Mouse (Mus musculus) cortical plate, adult 2 months (tissue): ENCODE data around the gene Pafah1b2. TPM values are rescaled to one million over a fixed set of nuclear protein-coding genes. Genes with fewer than 3 reads are reported as not detected.

Experiments used
- H3K27ac ChIP-seq: fragments of 200-500 bp; 2 replicates; pipeline ENCODE4 v1.5.1; 2012; ENCODE audit warnings: low read length, control low read depth, inconsistent platforms; ENCODE audit not compliant: insufficient read depth
- H3K4me1 ChIP-seq: fragments of 200-500 bp; 2 replicates; pipeline ENCODE4 v1.6.1; 2011; ENCODE audit warnings: low read length; ENCODE audit not compliant: control insufficient read depth, insufficient read depth
- H3K4me3 ChIP-seq: fragments of 200-500 bp; 2 replicates; pipeline ENCODE4 v1.5.1; 2011; ENCODE audit warnings: mild to moderate bottlenecking, low read length, control low read depth; ENCODE audit not compliant: insufficient read depth
- CTCF ChIP-seq: fragments of 200-500 bp; IDR thresholded peaks from 2 replicates; pipeline ENCODE4 v1.5.1; 2011; ENCODE audit warnings: mild to moderate bottlenecking, control low read depth, low read length; ENCODE audit not compliant: insufficient read depth; ENCODE audit errors: extremely low read depth
- POLR2A ChIP-seq: fragments of 200-500 bp; IDR thresholded peaks from 2 replicates; pipeline ENCODE4 v1.6.1; 2011; ENCODE audit warnings: mild to moderate bottlenecking, low read length, control low read depth; ENCODE audit not compliant: insufficient read depth; ENCODE audit errors: extremely low read depth
- polyA plus RNA-seq: library from polyadenylated mRNA; depleted of rRNA; stranded (reverse); fragments of >200 nt; gene quantifications from 2 replicates; pipeline ENCODE4 v1.2.3, GENCODE M21; 2012

Gene Pafah1b2
- polyA plus RNA-seq, 1 experiment, result 92.6 TPM

DNA sequence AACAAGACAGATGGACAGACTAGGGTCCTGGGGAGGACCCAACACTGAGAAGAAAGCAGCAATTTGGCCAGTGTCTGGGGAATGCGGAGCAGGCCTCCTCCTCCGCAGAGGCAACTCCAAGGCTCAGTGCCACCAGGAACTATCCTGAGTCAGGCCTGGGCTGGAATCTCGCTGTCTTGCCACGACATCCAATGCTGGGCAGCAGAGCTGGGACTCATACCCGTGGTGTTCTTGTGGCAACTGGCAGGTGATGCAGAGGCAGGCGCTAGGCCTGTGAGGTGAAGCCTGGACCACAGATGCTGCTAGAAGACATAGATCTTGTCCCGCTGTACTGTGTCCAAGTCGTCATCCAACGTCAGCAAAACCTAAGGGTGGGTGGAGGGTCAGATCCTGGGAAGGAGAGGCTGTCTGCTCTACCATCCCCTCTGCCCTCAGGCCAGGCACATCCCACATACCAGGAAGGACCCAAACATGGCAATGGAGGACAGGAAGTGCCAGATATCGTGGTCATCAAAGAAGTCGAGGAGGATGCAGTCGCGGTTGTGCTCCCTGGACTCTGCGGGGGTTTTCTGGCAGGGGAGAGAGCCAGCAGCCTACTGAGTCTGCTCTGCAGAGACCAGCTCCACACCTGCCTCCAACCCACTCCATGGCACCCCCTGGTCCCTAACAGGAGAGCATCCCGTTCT, 73.4 kb downstream of the Pafah1b2 start:
- no peak for TF ChIP-seq CTCF
- TF ChIP-seq POLR2A, result no peak
- H3K4me1 ChIP-seq, result no peaks in the 10 kb centered on the region; the same call in 1 of the 2 replicates
- no peak overlapping the region for H3K27ac ChIP-seq
- H3K4me3 ChIP-seq, result no peak overlapping the region

DNA sequence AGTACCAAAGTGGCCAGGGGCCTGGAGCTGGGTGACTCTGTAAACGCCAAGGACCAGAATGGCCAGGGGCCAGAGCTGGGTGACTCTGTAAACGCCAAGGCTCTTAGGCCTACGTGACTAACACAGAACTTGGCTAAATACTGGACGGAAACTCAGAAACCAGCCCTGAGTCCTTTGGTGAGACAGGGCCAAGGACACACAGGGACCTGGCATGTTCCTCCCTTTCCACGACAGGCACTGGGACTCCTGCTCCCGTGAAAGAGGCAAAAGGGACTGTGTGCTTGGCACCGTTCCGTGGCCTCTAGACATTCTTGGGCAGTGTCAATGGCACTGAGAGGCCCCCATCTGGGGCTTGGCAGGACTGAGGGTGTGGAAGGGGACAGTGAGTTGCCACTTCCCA, 74.4 kb downstream of the Pafah1b2 start:
- Histone ChIP-seq H3K4me1 (no peaks in the 10 kb centered on the region; the same call in 1 of the 2 replicates), H3K4me3 (no peak overlapping the region), H3K27ac (no peak overlapping the region)
- TF ChIP-seq POLR2A, result no peak
- TF ChIP-seq CTCF, result no peak

DNA sequence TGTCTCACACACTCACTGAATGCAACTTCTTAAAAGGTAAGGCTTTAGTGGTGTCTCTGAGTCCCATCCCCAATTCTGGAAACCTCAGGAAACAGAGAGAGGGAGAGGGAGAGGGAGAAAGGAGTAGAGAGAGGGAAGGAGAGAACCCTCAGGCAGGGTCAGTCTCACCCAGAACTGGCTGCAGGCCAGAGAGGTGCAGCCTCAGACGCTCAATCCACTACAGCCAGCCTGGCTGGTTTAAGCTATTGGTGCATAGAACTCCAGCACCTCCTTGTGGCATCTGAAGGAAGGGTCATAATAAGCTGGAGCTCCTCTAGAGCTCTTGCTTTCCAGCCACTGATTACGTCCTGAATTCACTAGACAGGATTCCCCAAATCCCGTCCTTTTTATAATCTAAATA, 75.6 kb downstream of the Pafah1b2 start:
- Histone ChIP-seq H3K4me3 (no peak overlapping the region), H3K27ac (no peak overlapping the region), H3K4me1 (peaks cover 3% of the 10 kb centered on the region)
- TF ChIP-seq CTCF (peak; percentile 73), POLR2A (no peak)

DNA sequence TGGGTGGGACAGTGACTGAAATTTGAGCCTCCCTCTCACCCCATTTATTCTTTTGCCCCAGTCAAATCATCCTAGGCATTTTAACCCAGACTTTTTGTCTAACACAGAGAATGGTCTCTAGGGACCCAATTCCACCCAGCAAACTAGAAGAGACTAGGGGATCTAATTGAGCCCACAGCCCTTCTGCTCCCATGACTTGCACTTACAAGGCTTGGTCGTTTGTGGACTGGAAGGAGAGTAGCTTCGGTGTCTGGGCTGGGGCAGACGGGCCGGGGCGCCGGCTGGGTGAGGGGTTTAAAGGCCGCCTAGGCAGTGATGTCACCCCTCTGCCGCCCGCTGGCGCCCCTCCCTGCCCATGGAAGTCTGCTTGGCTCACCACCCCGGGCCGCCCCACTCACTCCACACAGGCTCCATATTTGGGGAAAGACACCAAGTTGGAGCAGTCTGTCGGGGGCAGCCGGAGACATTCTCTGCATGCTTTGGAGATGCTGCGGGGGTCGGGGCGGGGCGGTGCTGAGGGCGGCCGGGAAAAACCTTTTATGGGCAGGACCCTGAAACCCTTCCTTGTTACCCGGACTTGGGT, 76.8 kb downstream of the Pafah1b2 start, which contains the start of gene Tagln:
Gene Tagln (minus strand): TSS at position 431 of the 583 bp plus-strand sequence.
- TF ChIP-seq CTCF (no peak), POLR2A (no peak)
- peaks cover 3% of the 10 kb centered on the region for H3K4me1 ChIP-seq
- H3K27ac ChIP-seq, result no peak within 1 kb of the TSS
- H3K4me3 ChIP-seq, result no peak within 1 kb of the TSS

DNA sequence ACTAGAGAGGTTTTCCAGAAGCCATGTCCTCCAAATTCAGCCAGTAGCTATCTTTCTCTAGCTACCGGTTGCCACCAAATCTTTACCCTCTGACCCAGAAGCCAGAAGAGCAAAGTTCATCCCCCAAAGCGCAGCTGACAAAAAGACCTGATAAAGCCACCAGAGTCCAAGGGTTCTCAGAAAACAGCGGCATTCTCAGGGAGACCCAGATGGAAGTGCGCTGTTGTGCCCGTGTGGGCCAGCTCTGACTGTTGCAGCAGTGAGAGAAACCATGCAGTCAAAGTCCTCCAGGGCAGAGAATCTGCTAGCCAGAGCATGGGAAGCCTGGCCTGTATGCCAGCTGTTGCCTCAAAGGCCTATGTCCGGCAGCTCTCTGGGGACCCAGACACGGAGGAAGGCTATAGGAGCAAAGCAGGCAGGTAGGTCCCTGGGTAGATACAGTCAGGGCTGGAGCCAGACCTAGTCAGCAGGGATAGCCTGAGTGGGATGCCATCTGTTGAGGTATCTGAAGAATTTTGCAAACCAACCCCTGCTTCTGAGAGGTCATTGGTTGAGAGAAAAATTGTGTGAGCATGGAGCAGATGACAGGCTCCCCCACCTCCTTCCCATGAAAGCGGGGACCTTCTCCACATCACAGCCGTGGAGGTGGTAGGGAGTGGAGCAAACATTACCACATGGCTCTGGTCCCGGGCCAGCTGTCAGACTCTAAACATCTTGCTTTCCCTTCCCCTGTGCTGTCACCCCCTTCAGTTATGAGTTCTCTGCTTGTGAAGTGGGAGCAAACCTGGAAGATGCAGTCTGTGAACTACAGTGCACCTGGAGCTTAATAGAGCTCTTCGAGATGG, 79.7 kb downstream of the Pafah1b2 start:
- 0 out of 2 replicates have a peak, but pooled peaks have one; percentile 9 for TF ChIP-seq POLR2A
- no peak for TF ChIP-seq CTCF
- peaks cover 3% of the 10 kb centered on the region for H3K4me1 ChIP-seq
- no peak overlapping the region for H3K27ac ChIP-seq
- no peak overlapping the region for H3K4me3 ChIP-seq

DNA sequence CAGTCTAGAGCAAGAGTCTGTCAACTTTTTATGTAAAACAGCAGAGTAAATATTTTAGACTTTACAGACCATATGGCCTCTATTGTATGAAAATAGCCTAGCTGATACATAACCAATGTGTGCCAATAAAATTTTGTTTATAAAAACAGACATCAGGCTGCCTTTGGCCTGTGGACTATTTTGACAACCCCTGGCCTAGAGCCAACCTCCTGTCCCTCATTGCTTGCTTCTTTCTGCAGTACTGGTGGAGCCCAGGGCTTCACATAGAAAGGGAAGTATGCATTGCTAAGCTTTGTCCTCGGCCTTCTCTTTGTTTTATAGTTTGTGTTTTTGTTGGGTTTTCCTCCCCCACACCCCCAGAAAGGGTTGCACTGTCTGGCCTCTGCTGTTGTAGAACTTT, 80.5 kb downstream of the Pafah1b2 start:
- Histone ChIP-seq H3K4me1 (peaks cover 3% of the 10 kb centered on the region), H3K4me3 (no peak overlapping the region), H3K27ac (no peak overlapping the region)
- TF ChIP-seq CTCF, result no peak
- no peak for TF ChIP-seq POLR2A

DNA sequence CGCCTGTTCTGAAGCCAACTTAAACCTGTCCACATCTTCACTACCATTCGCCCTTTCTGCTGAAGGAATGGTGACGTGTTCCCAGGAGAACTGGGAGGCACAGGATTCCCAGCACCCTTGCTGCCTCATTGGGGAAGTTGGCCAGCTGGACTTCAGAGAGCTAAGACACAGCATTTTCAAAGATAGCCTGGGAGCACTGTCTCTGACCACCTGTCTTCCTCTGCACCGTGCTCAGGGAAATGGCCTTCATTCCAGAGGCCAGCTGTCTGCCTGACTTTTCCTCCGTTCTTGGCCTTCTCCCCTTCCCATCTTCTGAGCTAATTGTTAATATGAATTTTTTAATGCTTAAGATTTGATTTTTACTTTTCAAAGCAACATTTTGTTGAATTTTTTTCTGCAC, 83.2 kb downstream of the Pafah1b2 start:
- Histone ChIP-seq H3K4me1 (peaks cover 3% of the 10 kb centered on the region), H3K4me3 (no peak overlapping the region), H3K27ac (no peak overlapping the region)
- no peak for TF ChIP-seq POLR2A
- TF ChIP-seq CTCF, result no peak

DNA sequence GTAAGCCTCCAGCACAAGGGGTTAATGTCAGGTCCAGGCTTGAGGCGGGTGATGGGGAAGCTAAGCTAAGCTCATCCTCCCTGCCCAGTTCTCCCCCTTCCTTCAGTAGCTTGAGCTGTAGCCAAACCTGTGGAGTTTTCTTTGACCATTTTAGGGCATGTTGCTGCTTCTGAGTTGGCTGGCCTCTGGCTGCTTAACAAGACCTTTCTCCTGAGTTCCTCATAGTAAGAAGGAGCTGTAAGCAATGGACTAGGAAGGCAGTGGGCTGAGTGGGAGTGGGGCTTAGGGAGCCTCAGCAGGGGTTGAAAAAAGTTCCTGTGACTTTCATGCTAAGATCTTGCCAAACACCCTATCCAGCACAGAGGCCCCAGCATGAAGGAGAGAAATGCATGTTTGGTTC, 92.6 kb downstream of the Pafah1b2 start:
- Histone ChIP-seq H3K27ac (no peak overlapping the region), H3K4me3 (no peak overlapping the region), H3K4me1 (no peaks in the 10 kb centered on the region)
- no peak for TF ChIP-seq CTCF
- no peak for TF ChIP-seq POLR2A

DNA sequence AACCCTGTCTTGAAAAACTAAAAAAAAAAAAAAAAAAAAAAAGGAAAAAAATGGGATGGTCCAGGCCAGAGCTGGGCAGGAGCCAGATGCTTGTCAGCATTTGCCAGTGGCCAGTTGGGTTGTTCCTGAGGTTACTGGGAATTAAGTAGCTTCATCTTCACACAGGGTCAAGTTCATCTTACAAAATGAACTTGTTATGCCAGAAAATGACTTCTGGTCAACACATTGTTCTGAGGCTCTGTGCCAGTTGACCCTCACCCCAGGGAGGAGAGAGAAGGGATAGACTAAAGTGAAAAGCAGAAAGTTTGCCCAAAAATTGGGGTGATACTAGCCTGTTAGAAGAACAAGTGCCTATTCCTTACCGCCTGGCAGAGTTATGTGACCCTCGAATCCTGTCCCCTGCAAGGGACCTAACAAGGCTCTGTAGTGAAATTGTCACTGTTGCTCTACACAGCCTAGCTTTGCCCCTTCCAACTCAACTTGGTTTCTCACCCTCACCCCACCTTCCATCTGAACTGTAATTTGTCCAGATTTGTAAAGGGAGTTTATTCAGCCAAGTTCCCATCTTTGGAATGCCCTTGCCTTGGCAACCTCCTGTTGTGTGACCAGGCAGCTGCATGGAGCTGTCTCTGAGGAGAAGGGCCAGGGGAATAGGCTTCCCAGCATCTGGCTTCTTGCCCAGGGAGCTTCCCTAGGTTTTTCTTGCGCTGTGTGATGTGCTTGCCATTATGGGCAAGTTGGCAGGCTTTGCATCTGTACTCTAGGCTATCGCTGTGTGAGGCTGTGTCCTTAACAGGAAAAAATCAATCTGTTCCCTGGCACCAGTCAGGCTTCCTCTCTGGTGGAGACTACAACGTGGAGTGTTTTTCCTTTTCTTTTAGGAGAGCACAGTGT, 95.2 kb downstream of the Pafah1b2 start:
- H3K27ac ChIP-seq, result no peak overlapping the region
- no peak overlapping the region for H3K4me3 ChIP-seq
- no peak for TF ChIP-seq POLR2A
- no peak for TF ChIP-seq CTCF
- no peaks in the 10 kb centered on the region for H3K4me1 ChIP-seq
